Mouse (Mus musculus): ENCODE measurements around the gene Tmem121.

DNA sequence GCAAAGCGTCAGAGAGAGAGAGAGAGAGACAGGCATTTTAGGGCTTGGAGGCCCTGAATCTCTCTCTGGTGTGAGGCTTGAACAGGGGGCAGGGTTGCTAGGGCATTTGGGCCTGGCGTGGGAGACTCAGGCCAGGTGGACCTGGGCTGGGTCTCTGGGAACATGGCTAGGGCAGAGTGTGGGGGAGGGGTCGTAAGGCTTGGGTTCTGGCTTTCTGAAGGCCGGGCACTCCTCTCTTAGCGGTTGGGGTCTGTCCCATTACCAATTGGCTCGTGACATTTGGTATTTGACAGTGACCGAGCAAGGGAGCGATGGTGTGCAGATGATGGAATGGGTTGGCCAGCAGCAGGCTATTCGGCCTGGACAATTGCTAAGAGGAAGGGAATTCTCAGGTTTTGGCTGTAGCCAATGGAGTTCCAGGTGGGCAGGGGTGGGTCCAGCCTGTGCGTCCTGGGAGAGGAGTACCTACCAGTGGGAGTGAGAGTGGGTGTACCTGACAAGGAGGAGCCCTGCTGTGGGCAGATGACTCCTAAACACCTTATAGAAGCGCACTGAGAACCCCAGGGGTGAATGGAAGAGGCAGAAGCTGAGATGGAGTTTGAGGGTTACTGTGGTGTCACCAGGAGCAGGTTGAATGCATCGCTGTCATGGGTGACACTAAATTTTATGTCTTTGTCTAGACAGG is 738 bp downstream of the Tmem121 start:
- TF ChIP-seq POLR2A (IDR thresholded peaks at IDR 0.05; ENCODE audit: insufficient read depth, low read depth, low read length) (no peak), CTCF (IDR thresholded peaks at IDR 0.05) (no peak), EP300 (IDR thresholded peaks at IDR 0.05; ENCODE audit: insufficient read depth, low read depth, low read length) (no peak)
